Mouse (Mus musculus): ENCODE results near the gene Rassf2. TPM values are rescaled to one million over a fixed set of nuclear protein-coding genes. Genes with fewer than 3 reads are reported as not detected.

Rassf2 gene
- polyA plus RNA-seq, 1 experiment from 2014 or later = 15.2 TPM

DNA sequence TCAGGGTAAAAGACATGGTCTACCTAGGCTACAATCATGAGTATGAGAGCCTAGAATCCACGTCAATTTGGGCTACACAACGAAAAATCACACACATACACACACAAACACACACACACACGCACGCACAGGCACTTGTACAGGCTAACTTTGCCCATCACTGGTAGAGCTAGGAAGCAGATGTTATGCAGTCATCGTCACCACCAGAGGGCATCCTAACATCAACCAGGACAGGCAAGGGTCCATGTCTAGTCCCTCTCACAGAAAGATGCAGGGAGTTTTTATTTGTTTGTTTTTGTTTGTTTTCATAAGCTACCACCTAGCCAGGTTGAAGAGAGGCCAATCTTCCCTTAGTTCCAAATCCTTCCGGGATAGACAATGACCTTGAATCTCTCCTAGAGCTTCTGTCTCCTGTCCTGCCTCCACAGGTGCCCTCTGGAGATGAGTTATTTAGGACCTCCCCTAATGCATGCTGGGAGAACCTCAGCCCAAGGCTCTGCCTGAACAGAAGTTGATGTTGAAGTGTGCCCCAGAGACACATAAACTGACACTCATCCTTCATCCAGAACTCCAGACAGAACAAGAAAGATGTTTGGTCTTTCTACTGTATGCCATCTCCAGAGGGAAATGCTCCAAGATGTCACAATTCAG lies 47.4 kb downstream of the Rassf2 start:
- DNase-seq (ENCODE audit: low spot score) = peak; percentile 88
- TF ChIP-seq EP300 (IDR thresholded peaks at IDR 0.05) = no peak
- peak; percentile 99 for TF ChIP-seq CTCF (IDR thresholded peaks at IDR 0.05)
- 14% methylated on average over 6 of the region's 6 CpGs for WGBS

GRCm38 (mm10) chr2:131980866-131981265 lies 49.2 kb downstream of the Rassf2 start:
- TF ChIP-seq EP300 (IDR thresholded peaks at IDR 0.05) (0 out of 2 replicates have a peak, but pooled peaks have one; percentile 10), CTCF (IDR thresholded peaks at IDR 0.05) (no peak)
- ATAC-seq (peak; percentile 85), DNase-seq (ENCODE audit: low spot score) (peak; percentile 49)
- Histone ChIP-seq H3K9me3 (ENCODE audit: low read length) (no peaks in the 10 kb centered on the region), H3K4me1 (ENCODE audit: insufficient read depth, low read depth, low read length) (no peaks in the 10 kb centered on the region), H3K9ac (replicated peaks; ENCODE audit: low read depth) (no peak overlapping the region), H3K4me3 (ENCODE audit: low read depth, low read length) (no peak overlapping the region), H3K36me3 (ENCODE audit: insufficient read depth, low read length) (no peaks in the 10 kb centered on the region), H3K4me2 (replicated peaks; ENCODE audit: low read depth, low read length) (no peak overlapping the region), H3K27ac (ENCODE audit: low read length) (no peak overlapping the region), H3K27me3 (replicated peaks; ENCODE audit: insufficient read depth, low read length) (no peaks in the 10 kb centered on the region)
- 24% methylated on average over 9 of the region's 9 CpGs for WGBS

More for the DNA sequence above, 47.4 kb downstream of the Rassf2 start:
- H3K27me3 ChIP-seq (replicated peaks; ENCODE audit: insufficient read depth, low read length) = no peaks in the 10 kb centered on the region
- H3K4me3 ChIP-seq (ENCODE audit: low read depth, low read length) = no peak overlapping the region
- peak; percentile 73 for ATAC-seq
- no peak overlapping the region for H3K27ac ChIP-seq (ENCODE audit: low read length)
- no peak overlapping the region for H3K9ac ChIP-seq (replicated peaks; ENCODE audit: low read depth)
- no peak overlapping the region for H3K4me2 ChIP-seq (replicated peaks; ENCODE audit: low read depth, low read length)
- no peaks in the 10 kb centered on the region for H3K36me3 ChIP-seq (ENCODE audit: insufficient read depth, low read length)
- no peaks in the 10 kb centered on the region for H3K9me3 ChIP-seq (ENCODE audit: low read length)
- no peaks in the 10 kb centered on the region for H3K4me1 ChIP-seq (ENCODE audit: insufficient read depth, low read depth, low read length)

DNA sequence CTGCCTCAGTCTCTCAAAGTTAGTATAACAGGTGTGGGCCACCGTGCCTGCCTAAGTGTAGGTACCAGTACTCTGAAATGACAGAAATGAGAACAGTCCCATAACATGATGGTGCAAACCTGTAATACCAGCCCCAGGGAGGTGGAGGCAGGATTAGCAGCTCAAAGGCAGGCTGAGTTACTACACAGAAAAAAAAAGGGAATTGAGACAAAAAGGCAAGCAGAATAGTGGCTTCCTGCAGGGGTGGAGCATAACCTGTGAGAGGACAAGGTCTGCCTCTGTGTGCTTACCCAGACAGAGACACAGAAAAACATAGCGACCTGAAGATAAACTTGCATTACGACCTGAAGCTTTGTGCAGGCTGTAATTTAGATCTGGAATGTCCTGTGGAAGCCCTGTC lies 53.4 kb downstream of the Rassf2 start:
- H3K4me1 ChIP-seq (ENCODE audit: insufficient read depth, low read depth, low read length) = no peaks in the 10 kb centered on the region
- no peak overlapping the region for H3K4me3 ChIP-seq (ENCODE audit: low read depth, low read length)
- DNase-seq (ENCODE audit: low spot score) = no peak
- H3K27me3 ChIP-seq (replicated peaks; ENCODE audit: insufficient read depth, low read length) = no peaks in the 10 kb centered on the region
- H3K4me2 ChIP-seq (replicated peaks; ENCODE audit: low read depth, low read length) = no peak overlapping the region
- H3K27ac ChIP-seq (ENCODE audit: low read length) = no peak overlapping the region
- no peak overlapping the region for H3K9ac ChIP-seq (replicated peaks; ENCODE audit: low read depth)
- H3K36me3 ChIP-seq (ENCODE audit: insufficient read depth, low read length) = no peaks in the 10 kb centered on the region
- WGBS = 82% methylated on average over 3 of the region's 3 CpGs
- TF ChIP-seq CTCF (IDR thresholded peaks at IDR 0.05) = no peak
- no peak for TF ChIP-seq EP300 (IDR thresholded peaks at IDR 0.05)
- ATAC-seq = no peak
- H3K9me3 ChIP-seq (ENCODE audit: low read length) = no peaks in the 10 kb centered on the region

DNA sequence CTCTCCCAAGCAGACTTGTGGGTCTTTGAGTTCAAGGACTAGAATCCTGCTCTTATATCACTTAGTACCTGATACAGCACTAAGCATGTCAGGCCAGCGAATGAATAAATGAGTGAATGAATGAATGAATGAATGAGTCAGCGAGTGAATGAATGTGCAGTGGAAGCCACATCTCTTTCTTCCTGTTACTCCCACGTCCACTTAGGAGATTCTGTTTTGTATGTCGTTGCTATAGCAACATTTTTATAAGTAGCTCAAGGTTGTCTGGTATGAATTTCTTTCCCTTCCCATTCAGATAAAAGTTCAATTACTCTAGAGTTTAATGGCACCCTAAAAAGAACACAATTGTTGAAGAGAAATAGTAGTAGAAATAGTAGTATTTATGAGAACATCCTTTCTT lies 59.0 kb downstream of the Rassf2 start:
- H3K4me1 ChIP-seq (ENCODE audit: insufficient read depth, low read depth, low read length) = no peaks in the 10 kb centered on the region
- 73% methylated on average over 4 of the region's 4 CpGs for WGBS

DNA sequence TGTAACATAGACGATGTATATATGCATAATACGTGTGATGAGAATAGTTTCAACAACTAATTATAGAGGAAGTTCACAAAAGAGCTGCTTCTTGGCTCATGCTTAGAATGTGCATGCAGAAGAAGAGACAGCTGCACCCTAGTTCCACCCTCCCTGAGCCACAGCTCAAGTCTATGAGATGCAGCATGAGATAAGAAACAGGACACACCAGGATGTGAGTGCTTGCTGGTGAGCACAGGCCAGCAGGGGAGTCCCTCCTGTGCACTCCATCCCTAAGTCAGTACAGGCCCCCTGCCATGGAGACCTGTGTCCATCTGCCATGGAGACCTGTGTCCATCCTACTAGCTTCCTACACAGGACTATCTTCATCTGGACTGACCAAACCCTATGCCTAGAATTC lies 59.5 kb downstream of the Rassf2 start:
- H3K4me1 ChIP-seq (ENCODE audit: insufficient read depth, low read depth, low read length) = no peaks in the 10 kb centered on the region
- H3K4me2 ChIP-seq (replicated peaks; ENCODE audit: low read depth, low read length) = no peak overlapping the region
- H3K27me3 ChIP-seq (replicated peaks; ENCODE audit: insufficient read depth, low read length) = no peaks in the 10 kb centered on the region
- H3K36me3 ChIP-seq (ENCODE audit: insufficient read depth, low read length) = no peaks in the 10 kb centered on the region
- no peak overlapping the region for H3K27ac ChIP-seq (ENCODE audit: low read length)
- no peak overlapping the region for H3K9ac ChIP-seq (replicated peaks; ENCODE audit: low read depth)
- no peak for DNase-seq (ENCODE audit: low spot score)
- TF ChIP-seq EP300 (IDR thresholded peaks at IDR 0.05) (no peak), CTCF (IDR thresholded peaks at IDR 0.05) (no peak)
- ATAC-seq = no peak
- no peaks in the 10 kb centered on the region for H3K9me3 ChIP-seq (ENCODE audit: low read length)
- 90% methylated on average over 2 of the region's 2 CpGs for WGBS
- no peak overlapping the region for H3K4me3 ChIP-seq (ENCODE audit: low read depth, low read length)

More for the DNA sequence above, 59.0 kb downstream of the Rassf2 start:
- Histone ChIP-seq H3K9ac (replicated peaks; ENCODE audit: low read depth) (no peak overlapping the region), H3K4me3 (ENCODE audit: low read depth, low read length) (no peak overlapping the region), H3K27me3 (replicated peaks; ENCODE audit: insufficient read depth, low read length) (no peaks in the 10 kb centered on the region), H3K27ac (ENCODE audit: low read length) (no peak overlapping the region), H3K36me3 (ENCODE audit: insufficient read depth, low read length) (no peaks in the 10 kb centered on the region), H3K4me2 (replicated peaks; ENCODE audit: low read depth, low read length) (no peak overlapping the region), H3K9me3 (ENCODE audit: low read length) (no peaks in the 10 kb centered on the region)
- ATAC-seq (no peak), DNase-seq (ENCODE audit: low spot score) (no peak)
- TF ChIP-seq CTCF (IDR thresholded peaks at IDR 0.05) (no peak), EP300 (IDR thresholded peaks at IDR 0.05) (no peak)

- 46% methylated on average over 2 of the region's 2 CpGs for WGBS
- ATAC-seq (no peak), DNase-seq (ENCODE audit: low spot score) (no peak)
- Histone ChIP-seq H3K9ac (replicated peaks; ENCODE audit: low read depth) (no peak overlapping the region), H3K36me3 (ENCODE audit: insufficient read depth, low read length) (no peaks in the 10 kb centered on the region), H3K27ac (ENCODE audit: low read length) (no peak overlapping the region), H3K9me3 (ENCODE audit: low read length) (no peaks in the 10 kb centered on the region), H3K4me3 (ENCODE audit: low read depth, low read length) (no peak overlapping the region), H3K27me3 (replicated peaks; ENCODE audit: insufficient read depth, low read length) (no peaks in the 10 kb centered on the region), H3K4me2 (replicated peaks; ENCODE audit: low read depth, low read length) (no peak overlapping the region), H3K4me1 (ENCODE audit: insufficient read depth, low read depth, low read length) (no peaks in the 10 kb centered on the region)
- no peak for TF ChIP-seq EP300 (IDR thresholded peaks at IDR 0.05)
- TF ChIP-seq CTCF (IDR thresholded peaks at IDR 0.05) = no peak
Observed at GRCm38 (mm10) chr2:131961671-131962070, 68.4 kb downstream of the Rassf2 start.
